Mouse (Mus musculus) monocyte, adult 5-6 weeks (primary cell): ENCODE results near the gene Slc7a15. TPM values are rescaled to one million over a fixed set of nuclear protein-coding genes. Genes with fewer than 3 reads are reported as not detected.
"Not testable (repeated sequence)": the region's sequence is repeated elsewhere in the genome, so short reads cannot be mapped to it uniquely, and the experiment has no call there.

Experiments used
- ATAC-seq: fragments of 153-309, 156-312 bp; replicated peaks from 2 replicates; pipeline ENCODE4 v1.8.0; 2017; ENCODE audit warnings: mild to moderate bottlenecking; ENCODE audit not compliant: low TSS enrichment, insufficient number of reproducible peaks, severe bottlenecking, poor library complexity, low FRiP score
- total RNA-seq: library from RNA; stranded (forward); fragments of 200-1000, 200-491, 200-594 nt; gene quantifications from 3 replicates; pipeline ENCODE4 v1.2.3, GENCODE M21; 2017

The Slc7a15 gene
- total RNA-seq: not detected in 3 replicates

GRCm38 (mm10) chr12:8598966-8599365 is at the start of gene Slc7a15:
Slc7a15 (minus strand) TSS chr12:8599066.
- ATAC-seq: not testable (repeated sequence)

GRCm38 (mm10) chr12:8648211-8648610 is 49.3 kb upstream of the Slc7a15 start:
- ATAC-seq: not testable (repeated sequence)

- ATAC-seq: no peak
These were observed 42.5 kb upstream of the Slc7a15 start for GRCm38 (mm10) chr12:8641425-8641735.

- peak; percentile 96 for ATAC-seq
These were observed 42.0 kb upstream of the Slc7a15 start for GRCm38 (mm10) chr12:8640711-8641424.

GRCm38 (mm10) chr12:8640186-8640585 is 41.3 kb upstream of the Slc7a15 start:
- not testable (repeated sequence) for ATAC-seq

GRCm38 (mm10) chr12:8638411-8639087 is 39.7 kb upstream of the Slc7a15 start:
- ATAC-seq: peak; percentile 76

GRCm38 (mm10) chr12:8636945-8637344 is 38.1 kb upstream of the Slc7a15 start:
- ATAC-seq: peak; percentile 79

GRCm38 (mm10) chr12:8635546-8635945 is 36.7 kb upstream of the Slc7a15 start:
- no peak for ATAC-seq

GRCm38 (mm10) chr12:8634306-8634705 is 35.4 kb upstream of the Slc7a15 start:
- no peak for ATAC-seq

GRCm38 (mm10) chr12:8632737-8633365 is 34.0 kb upstream of the Slc7a15 start:
- no peak for ATAC-seq

GRCm38 (mm10) chr12:8631691-8632090 is 32.8 kb upstream of the Slc7a15 start:
- ATAC-seq: no peak

GRCm38 (mm10) chr12:8629537-8629936 is 30.7 kb upstream of the Slc7a15 start:
- no peak for ATAC-seq

GRCm38 (mm10) chr12:8620678-8621018 is 21.8 kb upstream of the Slc7a15 start:
- ATAC-seq: no peak

- ATAC-seq: no peak
These were observed 21.2 kb upstream of the Slc7a15 start for GRCm38 (mm10) chr12:8619827-8620677.

GRCm38 (mm10) chr12:8618271-8618670 is 19.4 kb upstream of the Slc7a15 start:
- no peak for ATAC-seq

- ATAC-seq: no peak
These were observed 10.2 kb upstream of the Slc7a15 start for GRCm38 (mm10) chr12:8609070-8609469.

- ATAC-seq: no peak
These were observed 3.3 kb downstream of the Slc7a15 start for GRCm38 (mm10) chr12:8595611-8596010.

- ATAC-seq: not testable (repeated sequence)
These were observed 7.5 kb downstream of the Slc7a15 start for GRCm38 (mm10) chr12:8591326-8591725.

- no peak for ATAC-seq
These were observed 25.5 kb downstream of the Slc7a15 start for GRCm38 (mm10) chr12:8573405-8573804.
